Mouse (Mus musculus) hindbrain, embryonic 14.5 days (tissue): ENCODE data around the gene Ntrk2. TPM values are rescaled to one million over a fixed set of nuclear protein-coding genes. Genes with fewer than 3 reads are reported as not detected.

Source experiments
- ATAC-seq: fragments of 200-750 bp; cut with Nextera tagmentation; 2 replicates; pipeline ENCODE4 v1.8.0; 2017; ENCODE audit warnings: moderate number of reproducible peaks, mild to moderate bottlenecking, moderate TSS enrichment, moderate library complexity; ENCODE audit not compliant: low FRiP score
- DNase-seq: peaks from one replicate; pipeline ENCODE4 v3.0.0-alpha.2; 2015; ENCODE audit warnings: low spot score
- H3K27ac ChIP-seq: fragments of 300-500 bp; sonication (generic); 2 replicates; pipeline ENCODE4 v1.5.1; 2014; ENCODE audit warnings: mild to moderate bottlenecking, moderate library complexity
- H3K27me3 ChIP-seq: fragments of 300-500 bp; sonication (generic); 2 replicates; pipeline ENCODE4 v1.6.1; 2014; ENCODE audit warnings: mild to moderate bottlenecking, low read length, mixed read lengths; ENCODE audit not compliant: control insufficient read depth, insufficient read depth
- H3K36me3 ChIP-seq: fragments of 300-500 bp; sonication (generic); replicated peaks from 2 replicates; pipeline ENCODE4 v1.6.1; 2014; ENCODE audit not compliant: control insufficient read depth, insufficient read depth
- H3K4me1 ChIP-seq: fragments of 300-500 bp; sonication (generic); replicated peaks from 2 replicates; pipeline ENCODE4 v1.6.1; 2014; ENCODE audit warnings: antibody characterized with exemption, low read length, mixed read lengths; ENCODE audit not compliant: control insufficient read depth, insufficient read depth
- H3K4me2 ChIP-seq: fragments of 300-500 bp; sonication (generic); replicated peaks from 2 replicates; pipeline ENCODE4 v1.6.1; 2014; ENCODE audit warnings: mild to moderate bottlenecking, moderate library complexity
- H3K4me3 ChIP-seq: fragments of 300-500 bp; sonication (generic); replicated peaks from 2 replicates; pipeline ENCODE4 v1.5.1; 2014; ENCODE audit warnings: mild to moderate bottlenecking, low read length
- H3K9ac ChIP-seq: fragments of 300-500 bp; sonication (generic); 2 replicates; pipeline ENCODE4 v1.6.1; 2014
- H3K9me3 ChIP-seq: fragments of 300-500 bp; sonication (generic); 2 replicates; pipeline ENCODE4 v1.6.1; 2016; ENCODE audit warnings: low read length; ENCODE audit not compliant: control insufficient read depth
- WGBS: fragments of 180-500 bp; shearing (Covaris S2); extraction: QIAGEN DNeasy Blood & Tissue Kit; methylation state at CpG from one replicate; pipeline ENCODE4 v1.1.7; 2014; 5-methylcytosine and 5-hydroxymethylcytosine counted together
- polyA plus RNA-seq: library from polyadenylated mRNA; unstranded; fragments of >200 nt; fragmentation: Nextera tagmentation; extraction: Ambion mirVana; gene quantifications from 2 replicates; pipeline ENCODE4 v1.2.1, GENCODE M21; 2014

The Ntrk2 gene
- 108 and 117 TPM in 2 replicates for polyA plus RNA-seq

GRCm38 (mm10) chr13:58806397-58806892 lies at the start of gene Ntrk2:
Gene Ntrk2 (plus strand): TSS chr13:58806569.
- Histone ChIP-seq H3K27me3 (no peaks in the 10 kb centered on the region), H3K9ac (peak within 1 kb of the TSS; percentile 94), H3K4me1 (peaks cover 21% of the 10 kb centered on the region), H3K27ac (peak within 1 kb of the TSS; percentile 97), H3K36me3 (no peaks in the 10 kb centered on the region), H3K9me3 (no peaks in the 10 kb centered on the region), H3K4me3 (peak within 1 kb of the TSS; percentile 80), H3K4me2 (peak within 1 kb of the TSS; percentile 90)
- under 1% methylated on average over 47 of the region's 47 CpGs for WGBS
- DNase-seq (peak; percentile 95), ATAC-seq (peak; percentile 87)

DNA sequence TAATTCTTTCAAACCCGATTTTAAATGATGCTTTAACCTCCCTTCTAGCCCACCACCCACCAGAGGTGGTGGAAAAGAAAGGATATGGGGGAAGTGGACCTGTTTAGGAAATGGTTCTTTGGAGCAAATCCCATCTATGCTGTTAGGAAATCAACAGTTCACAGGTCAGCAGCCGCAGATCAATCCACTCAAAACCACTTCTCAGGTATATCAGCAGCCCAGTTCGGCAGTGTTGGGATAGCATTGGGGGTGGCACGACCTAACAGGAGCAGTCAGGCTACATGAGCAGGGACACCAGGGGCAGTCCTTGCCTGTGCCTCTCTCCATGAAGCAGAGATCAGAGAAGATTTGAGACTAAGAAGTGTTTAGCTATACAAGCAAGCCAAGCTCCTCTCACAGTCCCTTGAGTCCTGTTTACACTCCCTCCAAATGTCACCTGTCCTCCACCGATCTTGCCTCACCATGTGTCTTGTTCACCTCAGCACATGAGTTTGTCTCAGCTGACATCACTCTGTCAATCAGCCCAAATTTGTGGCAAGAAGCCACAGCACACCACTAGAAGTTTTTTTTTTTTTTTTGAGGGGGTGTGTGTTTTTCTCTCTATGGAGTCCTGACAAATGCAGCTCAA lies 45.3 kb upstream of the Ntrk2 start:
- H3K27me3 ChIP-seq = no peaks in the 10 kb centered on the region
- H3K27ac ChIP-seq = no peak overlapping the region
- no peak overlapping the region for H3K4me2 ChIP-seq
- no peaks in the 10 kb centered on the region for H3K36me3 ChIP-seq
- no peak overlapping the region for H3K9ac ChIP-seq
- no peak overlapping the region for H3K4me3 ChIP-seq
- DNase-seq (no peak), ATAC-seq (no peak)
- 89% methylated on average over 5 of the region's 5 CpGs for WGBS
- no peaks in the 10 kb centered on the region for H3K4me1 ChIP-seq
- H3K9me3 ChIP-seq = no peaks in the 10 kb centered on the region

DNA sequence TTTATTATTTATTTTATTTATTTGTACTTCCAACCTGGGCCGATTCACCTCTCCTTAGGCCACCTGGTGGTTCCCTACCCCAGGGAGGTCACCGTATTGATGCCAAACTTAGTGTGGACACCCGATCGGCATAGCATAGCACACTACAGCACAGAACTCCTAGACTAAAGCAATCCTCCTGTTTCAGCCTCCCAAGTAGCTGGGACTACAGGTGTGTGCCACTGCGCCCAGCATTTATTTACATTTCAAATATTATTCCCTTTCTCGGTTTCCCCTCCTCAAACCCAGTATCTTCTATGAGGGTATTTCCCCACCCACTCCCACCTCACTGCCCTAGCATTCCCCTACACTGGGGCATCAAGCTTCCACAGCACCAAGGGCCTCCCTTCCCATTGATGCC lies 38.1 kb upstream of the Ntrk2 start:
- no peak overlapping the region for H3K9ac ChIP-seq
- DNase-seq = no peak
- ATAC-seq = no peak
- no peaks in the 10 kb centered on the region for H3K36me3 ChIP-seq
- H3K4me1 ChIP-seq = no peaks in the 10 kb centered on the region
- H3K27ac ChIP-seq = no peak overlapping the region
- H3K4me3 ChIP-seq = no peak overlapping the region
- no peaks in the 10 kb centered on the region for H3K9me3 ChIP-seq
- 94% methylated on average over 6 of the region's 6 CpGs for WGBS
- H3K4me2 ChIP-seq = no peak overlapping the region
- no peaks in the 10 kb centered on the region for H3K27me3 ChIP-seq

DNA sequence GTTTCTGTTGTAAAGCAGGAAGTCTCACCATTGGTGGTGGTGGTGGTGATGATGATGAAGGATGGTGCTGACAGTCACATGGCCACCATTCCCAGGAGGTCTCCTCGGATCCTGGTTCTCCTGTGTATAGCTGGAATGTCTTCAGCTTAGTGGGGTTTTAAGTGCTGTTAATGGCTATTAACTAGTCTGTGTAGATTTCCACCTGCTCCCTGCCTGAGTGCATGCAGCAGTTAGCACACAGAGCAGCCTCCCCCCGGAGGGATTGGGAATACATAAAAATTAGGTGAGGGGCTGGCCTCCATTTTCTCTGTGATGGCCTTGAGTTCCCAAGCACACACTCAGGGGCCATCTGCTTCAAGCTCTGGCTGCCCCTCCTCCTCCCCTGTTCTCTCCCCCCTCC lies 36.9 kb upstream of the Ntrk2 start:
- H3K9me3 ChIP-seq = no peaks in the 10 kb centered on the region
- H3K27me3 ChIP-seq = no peaks in the 10 kb centered on the region
- H3K4me3 ChIP-seq = no peak overlapping the region
- DNase-seq = no peak
- no peak overlapping the region for H3K4me2 ChIP-seq
- H3K36me3 ChIP-seq = no peaks in the 10 kb centered on the region
- no peak overlapping the region for H3K27ac ChIP-seq
- ATAC-seq = no peak
- no peaks in the 10 kb centered on the region for H3K4me1 ChIP-seq
- H3K9ac ChIP-seq = no peak overlapping the region
- WGBS = 58% methylated on average over 2 of the region's 2 CpGs

GRCm38 (mm10) chr13:58779261-58779660 lies 27.1 kb upstream of the Ntrk2 start:
- no peak overlapping the region for H3K4me3 ChIP-seq
- H3K27ac ChIP-seq = no peak overlapping the region
- H3K4me2 ChIP-seq = no peak overlapping the region
- WGBS = 95% methylated on average over 14 of the region's 14 CpGs
- no peaks in the 10 kb centered on the region for H3K36me3 ChIP-seq
- ATAC-seq (no peak), DNase-seq (no peak)
- no peaks in the 10 kb centered on the region for H3K9me3 ChIP-seq
- no peaks in the 10 kb centered on the region for H3K4me1 ChIP-seq
- no peak overlapping the region for H3K9ac ChIP-seq
- H3K27me3 ChIP-seq = no peaks in the 10 kb centered on the region

GRCm38 (mm10) chr13:58786476-58786875 lies 19.9 kb upstream of the Ntrk2 start:
- 17% methylated on average over 3 of the region's 3 CpGs for WGBS
- no peak overlapping the region for H3K9ac ChIP-seq
- no peak for ATAC-seq
- no peaks in the 10 kb centered on the region for H3K9me3 ChIP-seq
- H3K27me3 ChIP-seq = no peaks in the 10 kb centered on the region
- DNase-seq = no peak
- no peaks in the 10 kb centered on the region for H3K4me1 ChIP-seq
- no peak overlapping the region for H3K4me3 ChIP-seq
- H3K4me2 ChIP-seq = no peak overlapping the region
- H3K36me3 ChIP-seq = no peaks in the 10 kb centered on the region
- no peak overlapping the region for H3K27ac ChIP-seq

DNA sequence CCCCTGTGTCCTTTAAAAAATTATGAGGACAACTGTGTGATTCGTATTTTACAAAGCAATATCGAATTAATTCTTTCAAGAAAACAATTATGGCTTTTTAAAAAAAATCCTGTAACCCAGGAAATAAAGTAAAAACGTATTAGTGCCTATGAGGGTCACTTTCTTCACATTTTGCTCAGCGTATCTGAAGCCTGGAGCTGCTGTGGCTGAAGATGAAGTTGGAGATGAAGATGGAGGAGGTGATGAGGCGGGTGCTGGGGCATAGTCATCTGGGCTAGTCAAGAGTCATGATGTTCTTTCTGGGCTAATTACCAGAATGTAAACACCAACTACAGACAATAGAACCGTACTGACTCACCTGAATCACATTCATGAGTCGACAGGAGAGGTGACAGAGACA lies 15.6 kb upstream of the Ntrk2 start:
- no peaks in the 10 kb centered on the region for H3K9me3 ChIP-seq
- WGBS = 89% methylated on average over 7 of the region's 7 CpGs
- no peak for ATAC-seq
- H3K4me1 ChIP-seq = no peaks in the 10 kb centered on the region
- no peak overlapping the region for H3K4me3 ChIP-seq
- no peak overlapping the region for H3K9ac ChIP-seq
- H3K27ac ChIP-seq = no peak overlapping the region
- no peak overlapping the region for H3K4me2 ChIP-seq
- H3K36me3 ChIP-seq = no peaks in the 10 kb centered on the region
- H3K27me3 ChIP-seq = no peaks in the 10 kb centered on the region
- DNase-seq = no peak

GRCm38 (mm10) chr13:58797386-58797785 lies 9.0 kb upstream of the Ntrk2 start:
- no peak overlapping the region for H3K4me2 ChIP-seq
- no peak for DNase-seq
- no peak overlapping the region for H3K9ac ChIP-seq
- H3K36me3 ChIP-seq = no peaks in the 10 kb centered on the region
- no peak for ATAC-seq
- 94% methylated on average over 7 of the region's 7 CpGs for WGBS
- no peak overlapping the region for H3K27ac ChIP-seq
- H3K4me3 ChIP-seq = no peak overlapping the region
- H3K9me3 ChIP-seq = no peaks in the 10 kb centered on the region
- H3K27me3 ChIP-seq = no peaks in the 10 kb centered on the region
- H3K4me1 ChIP-seq = no peaks in the 10 kb centered on the region

DNA sequence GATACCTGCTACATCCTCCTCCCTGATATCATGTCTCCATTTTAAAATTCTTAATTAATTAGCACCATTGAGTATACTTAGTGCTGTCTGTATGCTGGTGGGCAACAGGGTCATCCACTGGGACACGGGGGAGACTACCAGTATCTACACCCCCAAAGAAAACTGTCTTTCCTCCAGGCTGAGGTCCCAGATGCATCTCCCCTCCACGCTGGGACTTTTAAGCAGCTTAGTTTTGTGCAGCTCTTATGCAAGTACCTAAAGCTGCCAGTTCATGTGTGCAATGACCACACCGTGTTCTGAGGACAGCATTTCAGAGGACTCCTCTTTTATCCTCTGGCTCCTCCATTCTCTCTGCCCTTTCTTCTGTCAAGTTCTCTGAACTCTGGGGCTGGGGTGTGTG lies 5.1 kb upstream of the Ntrk2 start:
- no peak for DNase-seq
- Histone ChIP-seq H3K4me2 (no peak overlapping the region), H3K9ac (no peak overlapping the region), H3K9me3 (no peaks in the 10 kb centered on the region), H3K27me3 (no peaks in the 10 kb centered on the region), H3K4me3 (no peak overlapping the region), H3K36me3 (no peaks in the 10 kb centered on the region), H3K27ac (no peak overlapping the region), H3K4me1 (no peaks in the 10 kb centered on the region)
- ATAC-seq = no peak
- 86% methylated on average over 3 of the region's 3 CpGs for WGBS

- DNase-seq (no peak), ATAC-seq (no peak)
- 0 out of 2 replicates have a peak, but pooled peaks cover under 1% of the 10 kb centered on the region for H3K4me1 ChIP-seq
- 32% methylated on average over 1 of the region's 1 CpGs for WGBS
- no peaks in the 10 kb centered on the region for H3K27me3 ChIP-seq
- H3K36me3 ChIP-seq = no peaks in the 10 kb centered on the region
- no peak overlapping the region for H3K9ac ChIP-seq
- no peak overlapping the region for H3K4me3 ChIP-seq
- H3K4me2 ChIP-seq = no peak overlapping the region
- H3K27ac ChIP-seq = no peak overlapping the region
- H3K9me3 ChIP-seq = no peaks in the 10 kb centered on the region
These were observed 2.5 kb upstream of the Ntrk2 start for GRCm38 (mm10) chr13:58803882-58804281.
